Mouse (Mus musculus) granulocyte monocyte progenitor cell, adult 5-6 weeks (primary cell): Measurements from ENCODE around the gene Tmem256. TPM values are rescaled to one million over a fixed set of nuclear protein-coding genes. Genes with fewer than 3 reads are reported as not detected.

Source experiments
- ATAC-seq: replicated peaks from 2 replicates; pipeline ENCODE4 v1.8.0; 2016; ENCODE audit warnings: mild to moderate bottlenecking, moderate TSS enrichment, inconsistent platforms; ENCODE audit not compliant: poor library complexity, severe bottlenecking
- total RNA-seq, 2 experiments: library from RNA; stranded (forward) in 1 of 2; stranded (reverse) in 1 of 2; fragments of 200-712, 200-1000 nt in 1 of 2; fragments of >200 nt in 1 of 2; fragmentation: Nextera tagmentation in 1 of 2; gene quantifications; 2 replicates each; pipeline ENCODE4 v1.2.3; 2014 to 2017

The Tmem256 gene
- total RNA-seq, 2 experiments from 2014 or later: 118 to 359 TPM

GRCm38 (mm10) chr11:69881787-69882670, 43.7 kb downstream of the Tmem256 start:
- ATAC-seq: no peak

DNA sequence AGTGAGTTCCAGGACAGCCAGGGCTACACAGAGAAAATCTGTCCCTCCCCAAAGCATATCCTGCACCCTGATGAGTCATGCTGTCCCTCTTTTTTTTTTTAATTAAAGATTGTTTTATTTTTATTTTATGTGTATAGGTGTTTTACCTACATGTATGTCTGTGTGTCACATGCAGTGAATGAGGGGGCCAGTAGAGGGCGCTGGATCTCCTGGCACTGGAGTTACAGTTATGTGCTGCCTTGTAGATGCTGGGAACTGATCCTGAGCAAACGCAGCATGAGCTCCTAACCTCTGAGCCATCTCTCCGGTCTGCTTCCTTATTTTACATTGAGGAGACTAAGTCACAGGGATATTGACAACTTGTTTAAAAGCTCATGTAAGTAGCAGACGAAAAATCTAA, 44.8 kb downstream of the Tmem256 start:
- ATAC-seq: no peak

GRCm38 (mm10) chr11:69883527-69884151, 45.3 kb downstream of the Tmem256 start:
- ATAC-seq: no peak

DNA sequence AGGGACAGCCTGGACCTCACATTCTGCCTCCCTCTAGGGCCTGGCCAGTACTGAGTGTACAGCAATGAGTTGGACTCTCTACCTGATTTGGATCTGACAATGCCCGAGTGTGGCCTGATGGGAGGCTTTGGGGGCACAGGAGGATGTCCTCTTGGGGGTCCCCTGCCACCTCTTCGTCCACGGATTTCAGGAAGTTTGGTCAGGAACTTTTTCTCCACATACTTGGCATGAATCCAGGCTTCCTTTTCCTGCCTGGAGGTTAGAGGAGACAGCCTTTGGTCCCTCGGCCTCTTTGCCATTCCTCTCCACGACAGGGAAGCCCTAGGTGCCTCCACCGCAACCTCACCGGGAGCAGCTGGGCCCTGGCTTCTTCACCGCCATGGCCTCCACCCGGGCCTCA, 45.9 kb downstream of the Tmem256 start:
- no peak for ATAC-seq

- ATAC-seq: no peak
Measured at GRCm38 (mm10) chr11:69884663-69885062, 46.3 kb downstream of the Tmem256 start.

DNA sequence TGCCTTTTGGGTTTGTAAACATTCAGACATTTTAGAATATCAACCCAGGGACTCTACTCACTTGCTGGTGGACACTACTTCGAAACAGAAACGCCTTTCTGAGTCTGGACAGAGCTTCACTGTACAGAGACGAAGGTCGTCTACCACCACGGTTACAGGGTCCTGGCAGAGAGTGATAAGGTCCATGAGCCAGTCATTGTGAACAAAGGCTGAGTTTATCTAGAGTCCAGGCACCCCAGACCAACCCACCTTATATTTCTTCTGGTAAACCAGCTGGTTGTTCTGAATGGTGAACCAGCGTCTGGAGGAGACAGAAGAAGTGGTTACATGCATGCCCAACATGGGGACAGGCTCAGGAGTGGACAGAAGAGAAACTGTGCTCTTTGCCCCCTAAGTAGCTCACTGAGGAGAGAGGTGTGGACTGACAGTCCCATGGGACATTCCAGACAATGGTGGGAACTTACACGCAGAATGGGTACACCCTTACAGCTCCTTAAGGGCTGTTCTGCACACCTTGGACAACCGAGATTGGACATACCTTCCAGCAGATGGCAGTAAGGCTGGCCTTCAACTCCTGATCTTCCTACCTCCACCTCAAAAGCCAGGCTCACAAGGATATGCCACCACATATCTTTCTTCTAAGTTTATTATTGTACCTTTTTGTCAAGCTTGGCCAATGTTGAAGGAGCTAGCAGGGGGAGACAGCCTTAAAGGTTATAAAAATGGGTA, 48.8 kb downstream of the Tmem256 start:
- no peak for ATAC-seq

Other genes with a start within 250 kb of the Tmem256 start
Only the 30 nearest of the 42 such genes appear.
- 99.4 and 106 TPM in 2 replicates for gene Senp3, start 156.4 kb upstream of the Tmem256 start, total RNA-seq (2014; fragmentation: Nextera tagmentation)
- gene Senp3, start 156.4 kb upstream of the Tmem256 start, total RNA-seq (2017): 95.6 and 98.9 TPM in 2 replicates
- 5.4 and 27.7 TPM in 2 replicates for gene Tnfsf13, start 152.7 kb upstream of the Tmem256 start, total RNA-seq (2014; fragmentation: Nextera tagmentation)
- 38.0 and 41.8 TPM in 2 replicates for gene Tnfsf13, start 152.7 kb upstream of the Tmem256 start, total RNA-seq (2017)
- 2.1 and 6.1 TPM in 2 replicates for gene Tnfsf12, start 142.7 kb upstream of the Tmem256 start, total RNA-seq (2014; fragmentation: Nextera tagmentation)
- gene Tnfsf12, start 142.7 kb upstream of the Tmem256 start, total RNA-seq (2017): 0.46 and 1.6 TPM in 2 replicates
- 4.9 and 6.6 TPM in 2 replicates for gene Tnfsfm13, start 142.4 kb upstream of the Tmem256 start, total RNA-seq (2014; fragmentation: Nextera tagmentation)
- gene Tnfsfm13, start 142.4 kb upstream of the Tmem256 start, total RNA-seq (2017): 3.6 and 6.1 TPM in 2 replicates
- gene Polr2a, start 79.9 kb upstream of the Tmem256 start, total RNA-seq (2014; fragmentation: Nextera tagmentation): 153 and 165 TPM in 2 replicates
- 30.2 and 38.5 TPM in 2 replicates for gene Polr2a, start 79.9 kb upstream of the Tmem256 start, total RNA-seq (2017)
- gene Slc35g3, start 76.5 kb upstream of the Tmem256 start, total RNA-seq (2014; fragmentation: Nextera tagmentation): not detected in 2 replicates
- not detected in 2 replicates for gene Slc35g3, start 76.5 kb upstream of the Tmem256 start, total RNA-seq (2017)
- gene Zbtb4, start 72.6 kb upstream of the Tmem256 start, total RNA-seq (2014; fragmentation: Nextera tagmentation): 1.8 and 2.1 TPM in 2 replicates
- 0.26 and 0.43 TPM in 2 replicates for gene Zbtb4, start 72.6 kb upstream of the Tmem256 start, total RNA-seq (2017)
- gene Chrnb1, start 42.6 kb upstream of the Tmem256 start, total RNA-seq (2014; fragmentation: Nextera tagmentation): not detected in 2 replicates
- gene Chrnb1, start 42.6 kb upstream of the Tmem256 start, total RNA-seq (2017): 0.82 TPM in 1 of 2 replicates, not detected in the other
- gene Fgf11, start 36.7 kb upstream of the Tmem256 start, total RNA-seq (2014; fragmentation: Nextera tagmentation): 1.6 and 2.9 TPM in 2 replicates
- gene Fgf11, start 36.7 kb upstream of the Tmem256 start, total RNA-seq (2017): not detected in 2 replicates
- not detected in 2 replicates for gene Tmem102, start 32.9 kb upstream of the Tmem256 start, total RNA-seq (2014; fragmentation: Nextera tagmentation)
- not detected in 2 replicates for gene Tmem102, start 32.9 kb upstream of the Tmem256 start, total RNA-seq (2017)
- not detected in 2 replicates for gene Gm39566, start 23.2 kb upstream of the Tmem256 start, total RNA-seq (2014; fragmentation: Nextera tagmentation)
- gene Gm39566, start 23.2 kb upstream of the Tmem256 start, total RNA-seq (2017): not detected in 2 replicates
- not detected in 2 replicates for gene Spem2, start 20.0 kb upstream of the Tmem256 start, total RNA-seq (2014; fragmentation: Nextera tagmentation)
- gene Spem2, start 20.0 kb upstream of the Tmem256 start, total RNA-seq (2017): not detected in 2 replicates
- gene Spem1, start 16.3 kb upstream of the Tmem256 start, total RNA-seq (2014; fragmentation: Nextera tagmentation): not detected in 2 replicates
- gene Spem1, start 16.3 kb upstream of the Tmem256 start, total RNA-seq (2017): not detected in 2 replicates
- gene Nlgn2, start 730 bp upstream of the Tmem256 start, total RNA-seq (2014; fragmentation: Nextera tagmentation): 13.5 and 33.1 TPM in 2 replicates
- gene Nlgn2, start 730 bp upstream of the Tmem256 start, total RNA-seq (2017): 4.0 and 7.4 TPM in 2 replicates
- gene Plscr3, start 7.9 kb downstream of the Tmem256 start, total RNA-seq (2014; fragmentation: Nextera tagmentation): 108 and 109 TPM in 2 replicates
- gene Plscr3, start 7.9 kb downstream of the Tmem256 start, total RNA-seq (2017): 24.9 and 25.2 TPM in 2 replicates
- 0.60 TPM in 1 of 2 replicates, not detected in the other for gene Tnk1, start 20.2 kb downstream of the Tmem256 start, total RNA-seq (2014; fragmentation: Nextera tagmentation)
- gene Tnk1, start 20.2 kb downstream of the Tmem256 start, total RNA-seq (2017): not detected in 2 replicates
- not detected in 2 replicates for gene Tmem95, start 39.5 kb downstream of the Tmem256 start, total RNA-seq (2014; fragmentation: Nextera tagmentation)
- gene Tmem95, start 39.5 kb downstream of the Tmem256 start, total RNA-seq (2017): not detected in 2 replicates
- 0.41 and 4.2 TPM in 2 replicates for gene Kctd11, start 42.9 kb downstream of the Tmem256 start, total RNA-seq (2014; fragmentation: Nextera tagmentation)
- 1.1 and 2.6 TPM in 2 replicates for gene Kctd11, start 42.9 kb downstream of the Tmem256 start, total RNA-seq (2017)
- 52.4 and 65.1 TPM in 2 replicates for gene Acap1, start 57.0 kb downstream of the Tmem256 start, total RNA-seq (2014; fragmentation: Nextera tagmentation)
- gene Acap1, start 57.0 kb downstream of the Tmem256 start, total RNA-seq (2017): 47.0 and 50.7 TPM in 2 replicates
- gene 2810408A11Rik, start 62.5 kb downstream of the Tmem256 start, total RNA-seq (2014; fragmentation: Nextera tagmentation): 1.3 and 3.5 TPM in 2 replicates
- 3.6 and 6.4 TPM in 2 replicates for gene 2810408A11Rik, start 62.5 kb downstream of the Tmem256 start, total RNA-seq (2017)
- 32.0 and 38.9 TPM in 2 replicates for gene Neurl4, start 62.6 kb downstream of the Tmem256 start, total RNA-seq (2014; fragmentation: Nextera tagmentation)
- 20.7 and 27.5 TPM in 2 replicates for gene Neurl4, start 62.6 kb downstream of the Tmem256 start, total RNA-seq (2017)
- 71.5 and 99.8 TPM in 2 replicates for gene Gps2, start 75.4 kb downstream of the Tmem256 start, total RNA-seq (2014; fragmentation: Nextera tagmentation)
- 47.1 and 58.2 TPM in 2 replicates for gene Gps2, start 75.4 kb downstream of the Tmem256 start, total RNA-seq (2017)
- gene Eif5a, start 83.4 kb downstream of the Tmem256 start, total RNA-seq (2014; fragmentation: Nextera tagmentation): 1,453 and 1,476 TPM in 2 replicates
- 890 and 976 TPM in 2 replicates for gene Eif5a, start 83.4 kb downstream of the Tmem256 start, total RNA-seq (2017)
- gene Ybx2, start 97.3 kb downstream of the Tmem256 start, total RNA-seq (2014; fragmentation: Nextera tagmentation): not detected in 2 replicates
- gene Ybx2, start 97.3 kb downstream of the Tmem256 start, total RNA-seq (2017): 2.1 TPM in 1 of 2 replicates, not detected in the other
- gene Slc2a4, start 109.7 kb downstream of the Tmem256 start, total RNA-seq (2014; fragmentation: Nextera tagmentation): not detected in 2 replicates
- gene Slc2a4, start 109.7 kb downstream of the Tmem256 start, total RNA-seq (2017): not detected in 2 replicates
- not detected in 2 replicates for gene Cldn7, start 126.3 kb downstream of the Tmem256 start, total RNA-seq (2014; fragmentation: Nextera tagmentation)
- not detected in 2 replicates for gene Cldn7, start 126.3 kb downstream of the Tmem256 start, total RNA-seq (2017)
- 191 and 254 TPM in 2 replicates for gene Ctdnep1, start 142.6 kb downstream of the Tmem256 start, total RNA-seq (2014; fragmentation: Nextera tagmentation)
- 19.3 and 23.8 TPM in 2 replicates for gene Ctdnep1, start 142.6 kb downstream of the Tmem256 start, total RNA-seq (2017)
- 59.4 and 70.0 TPM in 2 replicates for gene Elp5, start 144.0 kb downstream of the Tmem256 start, total RNA-seq (2014; fragmentation: Nextera tagmentation)
- gene Elp5, start 144.0 kb downstream of the Tmem256 start, total RNA-seq (2017): 58.2 and 77.5 TPM in 2 replicates
- gene Gabarap, start 152.6 kb downstream of the Tmem256 start, total RNA-seq (2014; fragmentation: Nextera tagmentation): 288 and 367 TPM in 2 replicates
- gene Gabarap, start 152.6 kb downstream of the Tmem256 start, total RNA-seq (2017): 239 and 250 TPM in 2 replicates
- 41.7 and 45.8 TPM in 2 replicates for gene Phf23, start 157.3 kb downstream of the Tmem256 start, total RNA-seq (2014; fragmentation: Nextera tagmentation)
- gene Phf23, start 157.3 kb downstream of the Tmem256 start, total RNA-seq (2017): 30.2 and 32.3 TPM in 2 replicates